Mouse (Mus musculus) megakaryocyte progenitor cell, adult 5-6 weeks (primary cell): ENCODE data around the gene Samd10. TPM values are rescaled to one million over a fixed set of nuclear protein-coding genes. Genes with fewer than 3 reads are reported as not detected.

Experiments used
- total RNA-seq, 2 experiments: library from RNA; stranded (forward) in 1 of 2; stranded (reverse) in 1 of 2; fragments of 157-497, 149-512 nt in 1 of 2; fragments of 200-1000 nt in 1 of 2; gene quantifications; 2 replicates each; pipeline versions ENCODE4 v1.2.3 to v1.2.4; 2015 to 2017

Samd10 gene
- total RNA-seq, 2 experiments from 2014 or later, result 2.0 to 9.0 TPM

Other genes starting within 250 kb of the Samd10 start
- gene Zgpat, start 234.3 kb downstream of the Samd10 start, total RNA-seq (2015), result 7.0 and 8.2 TPM in 2 replicates
- 38.2 and 48.2 TPM in 2 replicates for gene Zgpat, start 234.3 kb downstream of the Samd10 start, total RNA-seq (2017)
- 26.8 and 28.6 TPM in 2 replicates for gene Arfrp1, start 233.8 kb downstream of the Samd10 start, total RNA-seq (2015)
- gene Arfrp1, start 233.8 kb downstream of the Samd10 start, total RNA-seq (2017), result 62.1 and 70.2 TPM in 2 replicates
- gene Lime1, start 219.1 kb downstream of the Samd10 start, total RNA-seq (2015), result 25.4 and 26.5 TPM in 2 replicates
- gene Lime1, start 219.1 kb downstream of the Samd10 start, total RNA-seq (2017), result 12.7 and 18.1 TPM in 2 replicates
- 1.2 and 1.8 TPM in 2 replicates for gene Zbtb46, start 139.8 kb downstream of the Samd10 start, total RNA-seq (2015)
- 1.9 and 5.4 TPM in 2 replicates for gene Zbtb46, start 139.8 kb downstream of the Samd10 start, total RNA-seq (2017)
- not detected in 2 replicates for gene Abhd16b, start 106.0 kb downstream of the Samd10 start, total RNA-seq (2015)
- gene Abhd16b, start 106.0 kb downstream of the Samd10 start, total RNA-seq (2017), result not detected in 2 replicates
- 47.1 and 60.0 TPM in 2 replicates for gene Tpd52l2, start 102.1 kb downstream of the Samd10 start, total RNA-seq (2015)
- gene Tpd52l2, start 102.1 kb downstream of the Samd10 start, total RNA-seq (2017), result 99.2 and 119 TPM in 2 replicates
- gene Dnajc5, start 78.7 kb downstream of the Samd10 start, total RNA-seq (2015), result 25.0 and 30.7 TPM in 2 replicates
- 37.4 and 40.0 TPM in 2 replicates for gene Dnajc5, start 78.7 kb downstream of the Samd10 start, total RNA-seq (2017)
- 72.0 and 87.0 TPM in 2 replicates for gene Uckl1, start 14.3 kb downstream of the Samd10 start, total RNA-seq (2015)
- 54.7 and 67.0 TPM in 2 replicates for gene Uckl1, start 14.3 kb downstream of the Samd10 start, total RNA-seq (2017)
- gene Prpf6, start 7.3 kb downstream of the Samd10 start, total RNA-seq (2015), result 19.2 and 20.3 TPM in 2 replicates
- gene Prpf6, start 7.3 kb downstream of the Samd10 start, total RNA-seq (2017), result 79.3 and 93.2 TPM in 2 replicates
- 8.1 and 13.5 TPM in 2 replicates for gene Zfp512b, start 6.4 kb downstream of the Samd10 start, total RNA-seq (2015)
- gene Zfp512b, start 6.4 kb downstream of the Samd10 start, total RNA-seq (2017), result 7.6 and 16.4 TPM in 2 replicates
- not detected in 2 replicates for gene Gm29797, start 57.8 kb upstream of the Samd10 start, total RNA-seq (2015)
- not detected in 2 replicates for gene Gm29797, start 57.8 kb upstream of the Samd10 start, total RNA-seq (2017)
- not detected in 2 replicates for gene Sox18, start 72.4 kb upstream of the Samd10 start, total RNA-seq (2015)
- not detected in 2 replicates for gene Sox18, start 72.4 kb upstream of the Samd10 start, total RNA-seq (2017)
- 21.5 and 22.3 TPM in 2 replicates for gene Tcea2, start 81.1 kb upstream of the Samd10 start, total RNA-seq (2015)
- gene Tcea2, start 81.1 kb upstream of the Samd10 start, total RNA-seq (2017), result 8.7 and 9.8 TPM in 2 replicates
- 330 and 337 TPM in 2 replicates for gene Rgs19, start 94.8 kb upstream of the Samd10 start, total RNA-seq (2015)
- gene Rgs19, start 94.8 kb upstream of the Samd10 start, total RNA-seq (2017), result 81.1 and 100 TPM in 2 replicates
- gene Lkaaear1, start 99.2 kb upstream of the Samd10 start, total RNA-seq (2015), result not detected in 2 replicates
- not detected in 2 replicates for gene Lkaaear1, start 99.2 kb upstream of the Samd10 start, total RNA-seq (2017)
- gene Oprl1, start 115.8 kb upstream of the Samd10 start, total RNA-seq (2015), result not detected in 2 replicates
- not detected in 2 replicates for gene Oprl1, start 115.8 kb upstream of the Samd10 start, total RNA-seq (2017)
- gene Myt1, start 164.1 kb upstream of the Samd10 start, total RNA-seq (2015), result not detected in 2 replicates
- not detected in 2 replicates for gene Myt1, start 164.1 kb upstream of the Samd10 start, total RNA-seq (2017)
- gene Pcmtd2, start 238.6 kb upstream of the Samd10 start, total RNA-seq (2015), result 14.1 and 14.6 TPM in 2 replicates
- 15.5 and 22.2 TPM in 2 replicates for gene Pcmtd2, start 238.6 kb upstream of the Samd10 start, total RNA-seq (2017)